Mouse (Mus musculus) right cerebral cortex, adult 18-20 months (tissue): Measurements from ENCODE around the gene Cldn16.
"Not testable (repeated sequence)": the region's sequence is repeated elsewhere in the genome, so short reads cannot be mapped to it uniquely, and the experiment has no call there.

Experiments used
- DNase-seq: peaks from one replicate; pipeline ENCODE4 v3.0.0; 2022; ENCODE audit warnings: mixed read lengths

Cldn16 gene

DNA sequence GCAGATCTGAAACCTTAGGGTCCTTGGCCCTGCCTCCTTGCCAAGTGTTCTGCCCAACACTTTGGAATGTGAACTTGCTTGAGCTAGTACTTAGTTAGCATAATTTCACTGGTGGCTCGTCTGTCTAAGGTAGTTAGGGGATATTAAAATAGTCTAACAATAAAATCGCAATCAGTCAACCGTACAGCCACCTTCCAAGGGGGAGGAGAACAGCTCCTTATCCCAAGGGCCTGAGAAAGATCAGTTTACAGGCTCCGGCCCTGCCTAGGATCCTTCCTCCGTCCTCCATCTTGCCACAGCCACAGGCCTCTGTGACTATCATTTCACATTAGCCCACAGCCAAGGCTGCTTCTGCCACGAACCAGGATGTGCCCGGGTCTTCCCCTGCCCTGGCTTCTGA is at the start of gene Cldn16:
TSS of gene Cldn16 (plus strand) at position 301 of the 400 bp plus-strand sequence.
- no peak for DNase-seq

DNA sequence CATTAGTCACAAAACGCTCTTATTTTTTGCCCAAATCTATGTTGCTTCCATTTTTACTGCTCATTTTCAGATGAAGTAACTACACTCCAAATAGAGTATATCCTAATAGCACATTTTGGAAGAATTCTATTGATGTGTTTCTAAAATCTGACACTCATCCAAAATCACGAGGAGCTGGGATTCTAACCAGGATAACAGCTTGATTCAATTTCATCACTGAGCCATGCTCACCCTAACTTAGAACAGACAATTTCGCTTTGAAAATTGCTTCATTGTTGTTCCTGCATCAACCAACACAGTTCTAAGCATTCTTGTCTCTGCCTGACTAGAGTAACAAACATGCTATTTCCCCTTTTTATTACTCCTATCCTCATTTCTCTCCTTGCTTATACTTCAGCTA is 44.3 kb upstream of the Cldn16 start:
- DNase-seq, result no peak

DNA sequence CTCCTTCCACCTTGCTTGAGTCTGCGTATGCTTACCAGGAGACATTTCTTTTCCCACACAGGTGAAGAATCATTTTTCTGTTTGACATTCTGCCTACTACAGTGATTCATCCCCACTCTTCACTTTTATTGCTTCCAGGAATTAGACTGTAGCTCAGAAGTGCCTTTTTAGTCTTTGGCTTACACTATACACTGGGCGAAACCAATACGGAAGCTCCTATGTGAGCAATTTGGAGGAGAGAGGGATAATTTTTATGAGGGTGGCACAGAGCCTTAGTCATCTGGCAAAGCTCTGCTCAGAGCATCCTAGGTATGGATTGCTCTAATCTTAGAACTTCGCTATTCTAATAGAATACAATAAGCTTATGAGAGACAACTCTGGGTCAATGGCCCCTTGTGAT is 40.9 kb upstream of the Cldn16 start:
- DNase-seq, result peak; percentile 1

DNA sequence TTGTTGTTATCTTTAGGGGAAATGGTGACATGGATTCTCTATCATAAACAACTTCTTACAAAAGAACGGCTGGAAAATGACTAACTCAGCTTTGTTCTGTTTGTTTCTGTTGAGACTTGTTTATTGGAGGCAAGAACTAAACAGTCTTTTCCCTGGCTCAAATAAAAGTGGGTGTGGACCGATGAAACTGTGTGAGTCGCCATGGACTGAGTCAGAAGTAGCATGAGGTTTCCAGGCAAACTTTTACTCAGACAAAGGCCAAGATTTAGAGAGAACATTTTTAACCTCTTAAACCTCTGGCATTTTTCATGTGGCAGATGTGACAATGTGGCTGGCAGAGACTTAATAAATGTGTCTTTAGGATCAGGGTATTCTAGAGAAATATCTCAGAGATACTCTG is 32.7 kb upstream of the Cldn16 start:
- DNase-seq, result no peak

DNA sequence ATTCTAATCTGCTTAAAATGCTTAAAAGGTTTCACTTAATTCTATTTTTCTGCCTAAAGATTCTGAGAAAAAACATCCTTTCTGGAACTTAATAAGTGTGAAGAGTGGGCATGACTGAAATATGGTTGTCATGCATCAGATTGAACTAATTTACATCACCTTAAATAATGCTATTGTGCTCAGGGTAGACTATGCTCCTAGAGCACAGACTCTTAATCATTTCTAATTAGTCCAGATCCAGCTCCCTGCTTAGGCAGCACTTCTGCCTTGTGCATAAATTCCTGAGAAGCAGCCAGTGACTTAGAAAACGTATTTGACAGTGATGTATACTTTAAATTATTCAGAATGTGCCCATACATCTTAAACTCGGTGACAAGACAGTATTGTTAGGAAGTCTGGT is 29.4 kb upstream of the Cldn16 start:
- DNase-seq, result no peak

DNA sequence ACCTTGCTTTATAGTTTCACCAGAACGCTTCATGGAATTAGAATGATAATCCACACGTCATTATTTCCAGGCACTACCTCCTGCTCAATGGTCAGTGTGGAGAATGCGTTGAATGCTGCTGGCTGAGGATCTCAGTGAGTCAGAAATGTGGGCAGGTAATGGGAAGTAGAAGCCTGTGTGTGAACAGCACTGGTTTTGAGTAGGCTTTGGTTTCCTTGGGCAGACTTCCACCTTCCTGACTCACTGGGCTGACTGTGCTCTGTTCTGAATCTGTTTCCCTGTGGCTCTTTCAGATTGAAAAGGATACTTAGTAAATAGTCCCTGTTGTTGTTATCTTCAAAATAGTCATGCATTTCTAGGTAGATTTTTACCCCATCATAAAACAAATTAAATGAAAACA is 22.9 kb upstream of the Cldn16 start:
- peak; percentile 58 for DNase-seq

DNA sequence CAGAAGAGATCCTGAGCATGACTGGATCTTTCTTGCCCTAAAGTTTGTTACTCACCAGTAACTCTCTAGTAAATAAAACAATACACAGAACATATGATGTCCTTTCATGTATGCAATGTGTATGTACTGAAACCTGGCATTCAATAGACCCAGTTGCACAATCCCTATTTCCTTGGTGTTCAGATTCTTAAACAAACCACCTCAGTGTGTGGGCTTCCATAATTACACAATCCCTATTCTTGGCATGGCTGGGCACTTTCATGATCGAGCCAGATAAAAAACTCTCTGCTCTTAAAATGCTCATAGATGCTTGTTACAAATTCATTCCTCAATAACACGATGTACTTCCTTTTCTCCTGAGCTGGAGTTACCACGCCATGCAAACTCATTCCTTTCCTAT is 21.8 kb upstream of the Cldn16 start:
- DNase-seq, result peak; percentile 3

DNA sequence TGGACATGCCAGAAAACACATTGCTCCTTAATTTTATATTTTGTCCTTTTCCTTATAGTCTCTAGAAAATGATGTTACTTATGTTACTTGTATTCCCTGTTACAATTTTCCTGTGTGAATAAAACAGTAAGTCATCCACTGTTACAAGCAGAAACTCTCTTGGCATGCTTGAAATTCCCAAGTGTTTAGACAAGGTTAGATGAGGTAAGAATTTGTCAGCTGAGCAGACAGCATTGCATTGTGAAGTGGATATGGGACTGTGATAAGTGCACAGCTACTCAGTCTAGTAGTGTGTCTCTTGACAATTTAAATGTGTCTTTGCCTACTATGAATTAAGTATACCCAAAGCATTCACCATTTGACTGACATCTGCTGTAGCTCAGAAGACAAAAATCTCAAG is 18.1 kb upstream of the Cldn16 start:
- no peak for DNase-seq

DNA sequence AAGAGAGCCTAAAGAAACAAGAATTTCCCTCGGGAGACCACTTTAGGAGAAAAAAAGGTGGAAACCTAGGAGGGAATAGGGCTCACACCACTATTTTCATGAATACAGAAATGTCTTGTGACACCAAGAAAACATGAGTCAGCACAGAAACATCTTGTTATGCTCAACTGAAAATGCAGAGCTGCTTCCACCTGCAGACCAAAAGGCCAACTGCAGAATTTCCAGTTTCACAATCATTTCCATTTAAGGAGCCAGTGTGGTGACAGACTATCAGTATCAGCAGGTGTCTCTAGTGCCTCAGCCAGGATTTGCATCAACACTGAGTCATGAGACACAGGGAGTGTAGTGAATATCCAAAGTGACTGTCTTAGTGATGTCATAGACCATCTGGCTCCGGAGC is 15.3 kb upstream of the Cldn16 start:
- peak; percentile 46 for DNase-seq

DNA sequence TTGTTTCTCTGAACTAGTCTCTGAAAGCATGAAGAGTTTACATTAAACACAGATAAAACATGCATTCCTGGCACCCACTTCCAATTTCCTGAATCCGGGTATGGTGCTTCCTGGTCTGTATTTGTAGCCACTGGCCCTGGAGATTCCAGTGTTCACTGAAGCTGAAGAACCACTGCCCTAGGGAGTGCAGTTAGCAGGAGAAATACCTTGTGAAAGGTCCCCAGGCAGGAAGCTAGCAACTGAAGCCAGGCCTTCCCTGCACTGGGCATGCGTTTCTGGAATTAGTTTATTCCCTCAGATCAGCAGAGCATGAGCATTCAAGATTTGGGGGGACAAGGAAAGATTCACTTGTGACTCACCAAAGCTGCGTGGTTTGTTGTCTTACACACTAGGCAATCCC is 8.8 kb upstream of the Cldn16 start:
- DNase-seq, result no peak

DNA sequence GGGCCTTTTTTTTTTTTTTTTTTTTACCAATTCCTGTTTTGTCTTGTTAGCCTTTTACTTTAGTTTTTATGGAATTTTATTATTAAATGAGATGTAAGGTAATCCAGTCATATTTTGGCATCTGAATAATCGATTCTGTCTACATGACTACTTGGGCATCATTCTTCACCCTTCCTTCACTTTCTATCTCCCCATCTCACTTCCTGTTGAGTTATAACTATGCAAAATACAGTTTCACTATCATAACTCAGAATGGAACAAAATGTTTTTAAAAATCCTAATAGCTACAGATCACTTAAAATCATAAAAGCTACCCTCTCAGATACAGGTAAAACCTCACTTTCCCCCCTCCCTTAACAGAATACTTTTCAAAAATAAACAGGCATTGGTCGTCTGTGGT is 6.8 kb upstream of the Cldn16 start:
- no peak for DNase-seq

DNA sequence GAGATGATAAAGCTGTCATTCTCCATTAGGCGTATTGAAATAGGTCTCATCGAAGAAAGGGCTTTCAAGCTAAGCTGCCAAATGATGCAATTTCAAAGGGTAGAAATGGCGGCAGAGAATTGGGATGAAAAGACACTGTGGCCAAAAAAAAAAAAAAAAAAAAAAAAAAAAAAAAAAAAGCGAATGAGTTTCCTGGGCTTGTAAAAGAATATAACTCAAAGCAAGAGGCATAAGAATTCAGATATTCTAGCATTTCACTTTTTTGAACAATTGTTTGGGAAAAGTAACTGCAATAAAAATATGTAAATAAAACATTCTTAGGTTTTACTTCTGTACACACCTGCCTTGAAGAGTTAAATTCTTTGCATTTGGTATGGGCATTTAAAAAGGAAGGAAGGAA is 3.6 kb downstream of the Cldn16 start:
- no peak for DNase-seq

DNA sequence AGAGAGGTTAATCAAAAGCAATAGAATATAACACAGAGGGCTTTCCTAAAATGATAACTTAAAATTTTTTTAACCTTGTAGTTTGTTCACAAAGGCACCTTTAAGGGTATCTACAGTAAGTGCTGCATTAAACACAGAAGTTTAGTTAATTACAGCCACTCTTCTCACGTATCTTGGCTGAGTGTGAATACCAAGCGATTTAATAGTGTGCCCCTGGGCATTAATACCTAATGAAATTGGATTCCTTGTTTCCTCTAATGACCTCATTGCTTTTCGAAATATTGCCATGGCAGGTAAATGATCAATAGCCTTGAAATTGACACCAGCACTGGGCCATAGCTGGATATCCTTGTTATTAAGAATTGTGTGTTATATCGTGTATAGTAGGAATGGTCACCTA is 8.3 kb downstream of the Cldn16 start:
- no peak for DNase-seq

DNA sequence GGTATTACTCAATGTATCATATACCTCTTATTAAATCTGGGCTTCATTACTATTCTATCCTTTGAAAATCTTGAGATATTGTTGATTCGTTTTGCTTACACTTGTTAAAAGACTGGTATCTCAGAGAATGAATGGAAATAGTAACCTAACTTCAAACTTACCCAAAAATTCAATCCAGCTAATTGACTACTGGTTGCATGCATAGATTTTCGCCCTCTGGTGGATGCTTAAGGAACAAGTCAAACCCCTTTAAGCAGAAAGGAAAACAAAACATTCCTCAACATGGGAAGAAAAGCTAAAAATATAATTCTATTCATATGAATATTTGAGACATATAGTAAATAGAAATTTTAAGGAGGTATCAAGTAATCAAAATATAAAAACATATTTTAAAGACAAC is 32.8 kb downstream of the Cldn16 start:
- peak; percentile 3 for DNase-seq

DNA sequence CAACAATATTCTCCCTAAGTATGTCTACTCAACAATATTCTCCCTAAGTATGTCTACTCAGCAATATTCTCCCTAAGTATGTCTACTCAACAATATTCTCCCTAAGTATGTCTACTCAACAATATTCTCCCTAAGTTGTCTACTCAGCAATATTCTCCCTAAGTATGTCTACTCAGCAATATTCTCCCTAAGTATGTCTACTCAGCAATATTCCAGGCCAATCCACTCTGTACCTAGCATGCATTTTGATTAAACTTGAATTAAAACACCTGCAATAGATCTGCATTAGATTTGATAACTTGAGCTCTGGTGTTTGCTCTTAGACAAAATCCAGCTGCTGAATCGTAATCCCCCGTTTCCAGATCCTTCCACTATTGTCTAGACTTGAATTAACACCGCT is 36.8 kb downstream of the Cldn16 start:
- not testable (repeated sequence) for DNase-seq

DNA sequence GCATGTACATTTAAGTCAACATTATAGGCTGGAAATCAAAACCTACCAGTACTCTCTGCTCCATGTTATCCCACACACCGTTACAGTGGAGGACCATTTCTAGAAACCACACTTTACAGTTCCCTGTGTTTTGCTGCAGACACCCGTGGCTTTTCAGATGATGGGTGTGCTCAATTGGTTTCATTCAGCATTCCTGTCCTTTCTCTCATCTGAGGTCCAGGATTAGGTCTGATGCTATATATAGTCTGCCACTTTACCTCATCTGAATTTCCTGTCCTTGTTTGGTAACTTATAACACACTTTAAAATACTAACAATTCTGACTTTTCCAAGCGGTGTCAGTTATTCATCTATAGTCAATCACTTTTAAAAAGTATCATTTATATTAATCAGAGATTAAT is 37.8 kb downstream of the Cldn16 start:
- DNase-seq, result no peak

DNA sequence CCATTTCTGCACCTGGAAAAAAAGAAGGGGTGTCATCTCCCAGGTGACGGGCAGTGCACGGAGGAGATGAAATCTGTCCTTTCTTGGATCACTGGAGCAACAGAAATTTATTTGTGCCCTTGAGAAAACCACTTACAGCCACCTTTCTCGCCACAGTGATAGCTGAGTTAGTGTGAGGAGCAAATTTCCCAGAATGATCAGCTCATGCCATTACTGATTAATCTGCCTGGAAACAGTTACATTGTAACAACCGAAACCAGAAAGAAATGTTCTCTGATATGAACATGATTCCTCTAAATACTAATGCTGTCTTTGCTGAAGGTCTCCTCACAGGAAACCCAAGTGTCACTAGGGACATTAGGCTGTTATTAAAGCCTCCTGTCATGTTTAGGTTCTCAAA is 42.0 kb downstream of the Cldn16 start:
- no peak for DNase-seq

DNA sequence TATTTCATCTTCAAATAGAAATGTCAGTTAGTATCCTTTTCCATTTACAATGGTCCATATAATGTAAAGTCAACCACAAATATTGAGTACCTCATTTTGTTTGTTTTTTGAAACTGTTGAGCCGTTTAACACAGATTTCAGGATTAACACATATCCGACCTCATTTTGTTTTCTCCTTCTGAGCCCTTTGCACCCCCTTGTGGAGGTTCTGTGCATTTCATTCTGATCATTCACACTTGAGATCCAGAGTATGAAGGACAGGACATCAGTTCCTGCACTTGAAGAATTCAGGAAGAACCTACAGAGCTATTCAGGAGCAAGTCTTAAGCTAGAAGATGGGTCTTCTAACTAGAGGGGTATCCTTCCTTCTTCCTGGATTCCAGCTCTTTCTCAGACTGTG is 56.7 kb downstream of the Cldn16 start:
- peak; percentile 29 for DNase-seq

DNA sequence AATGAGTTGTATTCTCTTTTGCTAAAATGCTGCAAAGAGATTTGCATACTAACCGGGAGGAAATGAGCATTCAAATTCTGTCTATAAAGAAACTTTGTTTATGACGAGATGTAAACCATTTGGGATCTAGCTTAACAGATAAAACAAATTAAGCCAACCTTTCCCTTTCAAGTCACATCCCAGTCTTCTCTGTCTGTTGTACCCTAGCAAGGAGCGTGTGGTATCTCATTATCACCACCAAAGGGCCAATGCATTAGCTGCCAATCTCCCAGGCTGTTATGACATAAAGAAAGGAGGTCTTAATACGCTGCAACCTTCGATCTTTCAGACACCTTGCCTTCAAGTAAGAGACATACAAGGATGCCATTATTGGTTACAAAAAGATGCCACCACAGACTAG is 62.9 kb downstream of the Cldn16 start:
- no peak for DNase-seq

DNA sequence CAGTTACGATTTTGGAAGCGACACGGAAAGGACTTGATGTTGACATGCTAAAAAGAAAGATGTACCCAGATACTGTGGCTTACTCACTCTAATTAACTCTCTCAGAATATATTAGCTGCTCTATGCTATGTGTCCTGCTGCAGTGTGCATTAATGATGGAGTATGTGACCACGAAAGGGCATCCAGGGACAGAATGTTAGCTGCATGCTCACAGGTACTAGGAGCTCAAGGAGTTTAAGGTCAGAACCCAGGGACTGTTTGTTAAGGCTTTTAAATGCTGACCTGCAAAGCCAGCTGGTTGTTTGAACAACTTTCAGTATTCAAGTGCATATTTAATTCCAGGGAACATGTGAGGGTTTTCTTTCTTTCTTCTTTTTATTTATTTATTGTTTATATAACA is 63.7 kb downstream of the Cldn16 start, which contains the start of gene Tmem207:
TSS of gene Tmem207 (minus strand) at position 101 of the 400 bp plus-strand sequence.
- no peak for DNase-seq

DNA sequence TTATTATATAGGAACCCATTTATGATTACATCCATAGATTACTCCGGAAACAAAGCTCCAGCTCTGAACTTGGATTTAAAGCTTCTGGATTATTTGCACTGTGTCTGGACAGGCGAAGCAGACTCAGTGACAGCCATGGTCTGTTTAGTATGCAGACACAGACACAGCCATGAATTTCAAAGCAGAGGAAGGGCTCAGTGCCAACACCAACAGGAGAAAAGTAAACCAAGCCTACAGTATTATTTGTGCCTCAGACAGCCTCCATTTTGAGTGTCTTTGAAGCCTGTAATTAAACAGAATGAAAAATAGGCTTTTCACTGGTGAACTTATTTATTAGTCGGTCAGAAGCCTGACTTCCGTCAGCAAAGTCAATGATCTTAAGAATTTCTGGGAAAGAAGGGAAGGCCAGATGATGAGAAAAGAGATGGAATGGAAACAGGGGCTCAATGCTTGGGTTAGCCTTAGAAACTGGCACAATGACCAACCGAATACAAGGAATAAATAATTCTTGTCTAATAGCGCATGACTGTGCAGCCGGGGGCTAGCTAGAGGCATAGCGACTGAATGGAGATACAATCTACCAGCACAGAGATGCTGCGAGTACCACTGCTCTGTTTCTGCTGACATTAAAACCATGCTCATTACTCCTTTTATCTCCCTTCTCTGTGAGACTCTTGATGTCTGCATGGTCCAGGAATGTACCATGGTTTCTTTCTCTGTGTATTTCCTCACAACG is 65.2 kb downstream of the Cldn16 start:
- DNase-seq, result peak; percentile 13

DNA sequence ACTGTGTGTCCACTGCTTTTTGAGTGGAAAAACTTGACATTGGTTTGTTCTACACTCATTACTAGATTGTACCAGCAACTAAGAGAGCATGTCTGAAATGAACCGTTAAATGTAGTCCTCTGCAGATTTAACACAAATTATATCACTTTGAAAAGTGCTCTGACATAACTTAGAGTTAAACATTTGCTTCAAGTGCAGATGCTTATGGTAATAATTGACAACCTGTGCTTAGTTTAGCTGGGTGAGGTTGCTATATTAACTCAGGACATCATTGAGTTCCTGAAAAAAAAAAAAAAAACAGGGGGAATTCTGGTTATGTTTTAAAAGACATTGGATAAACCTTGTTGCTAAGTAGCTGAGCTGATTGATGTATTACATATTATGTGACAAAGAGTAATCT is 67.5 kb downstream of the Cldn16 start:
- DNase-seq, result no peak

DNA sequence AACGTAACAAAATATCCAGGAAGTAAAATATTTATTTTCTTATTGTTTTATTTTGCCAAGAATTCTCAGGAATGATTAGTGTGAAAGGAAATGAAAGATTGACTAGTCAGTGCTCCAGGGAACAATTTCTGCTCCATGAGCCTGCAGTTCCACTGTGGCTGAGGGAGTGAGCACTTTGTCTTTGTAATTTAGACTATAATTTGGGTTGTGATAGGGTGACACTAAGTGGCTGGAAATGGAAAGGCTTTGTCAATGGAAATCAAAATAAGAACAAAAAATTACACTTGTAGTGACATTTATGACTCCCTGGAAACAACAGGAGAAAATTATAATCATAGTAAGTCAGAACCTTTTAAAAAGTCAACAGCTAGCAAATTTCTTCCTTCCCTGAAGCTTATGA is 69.4 kb downstream of the Cldn16 start:
- DNase-seq, result no peak
